Mouse (Mus musculus) activated CD4-positive, CD25-positive, alpha-beta regulatory T cell, adult 9 weeks (primary cell): ENCODE measurements around the gene Gm7694. TPM values are rescaled to one million over a fixed set of nuclear protein-coding genes. Genes with fewer than 3 reads are reported as not detected.

ENCODE experiments used
- polyA plus RNA-seq: library from polyadenylated mRNA; unstranded; fragments of 100-300 nt; shearing (Covaris generic); gene quantifications from one replicate; pipeline ENCODE4 v1.2.1, GENCODE M21; 2017

Gm7694 gene
- not detected for polyA plus RNA-seq

GRCm38 (mm10) chr1:170306232-170306631 is at the start of gene Gm7694:
Gene Gm7694 (minus strand): TSS chr1:170306332.

GRCm38 (mm10) chr1:170308503-170308902 is 2.4 kb upstream of the Gm7694 start, which contains the start of gene Spata46:
Gene Spata46 (plus strand): TSS chr1:170308803.

GRCm38 (mm10) chr1:170277016-170277415 is 29.1 kb downstream of the Gm7694 start, which contains the start of gene Sh2d1b1:
Gene Sh2d1b1 (plus strand): TSS chr1:170277320.

Other genes starting within 250 kb of the Gm7694 start
- not detected for gene Ddr2, start 195.6 kb downstream of the Gm7694 start, polyA plus RNA-seq
- gene Uap1, start 131.4 kb downstream of the Gm7694 start, polyA plus RNA-seq = 15.9 TPM
- 4.6 TPM for gene Uhmk1, start 90.9 kb downstream of the Gm7694 start, polyA plus RNA-seq
- not detected for gene Sh2d1b2, start 73.6 kb downstream of the Gm7694 start, polyA plus RNA-seq
- gene Sh2d1b1, start 29.0 kb downstream of the Gm7694 start, polyA plus RNA-seq = 0.11 TPM
- not detected for gene Spata46, start 2.5 kb upstream of the Gm7694 start, polyA plus RNA-seq